Mouse (Mus musculus) regulatory T cell (primary cell): Measurements from ENCODE around the gene Gm10577.

ENCODE experiments used
- in situ Hi-C: fragments of 300-600 bp; cut with MboI, MseI; formaldehyde crosslinking; loops from one replicate; pipeline ENCODE4 v1.15.1; 2025; ENCODE audit warnings: high pct_unique_total_duplicates

The Gm10577 gene

DNA sequence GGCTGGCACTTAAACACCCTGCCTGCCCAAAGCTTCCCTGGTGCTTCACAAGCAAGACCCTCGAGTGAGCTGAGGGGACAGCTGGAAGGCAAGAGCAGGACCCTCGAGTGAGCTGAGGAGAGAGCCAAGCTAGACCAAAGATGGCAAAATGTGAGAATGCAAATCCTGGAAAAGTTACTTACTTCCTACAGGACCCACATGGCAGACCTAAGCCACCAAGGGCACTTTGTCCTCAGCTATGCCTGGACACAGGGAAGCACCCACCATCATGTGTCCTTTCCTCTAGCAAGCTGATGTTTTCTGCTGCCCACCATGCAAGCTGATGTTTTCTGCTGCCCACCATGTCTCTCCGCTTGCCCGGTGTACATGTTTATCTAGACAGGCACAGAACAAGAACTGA, at the start of gene Gm10577:
Gene Gm10577 (minus strand): TSS at position 101 of the 400 bp plus-strand sequence.
- in situ Hi-C loops = no loop called here

DNA sequence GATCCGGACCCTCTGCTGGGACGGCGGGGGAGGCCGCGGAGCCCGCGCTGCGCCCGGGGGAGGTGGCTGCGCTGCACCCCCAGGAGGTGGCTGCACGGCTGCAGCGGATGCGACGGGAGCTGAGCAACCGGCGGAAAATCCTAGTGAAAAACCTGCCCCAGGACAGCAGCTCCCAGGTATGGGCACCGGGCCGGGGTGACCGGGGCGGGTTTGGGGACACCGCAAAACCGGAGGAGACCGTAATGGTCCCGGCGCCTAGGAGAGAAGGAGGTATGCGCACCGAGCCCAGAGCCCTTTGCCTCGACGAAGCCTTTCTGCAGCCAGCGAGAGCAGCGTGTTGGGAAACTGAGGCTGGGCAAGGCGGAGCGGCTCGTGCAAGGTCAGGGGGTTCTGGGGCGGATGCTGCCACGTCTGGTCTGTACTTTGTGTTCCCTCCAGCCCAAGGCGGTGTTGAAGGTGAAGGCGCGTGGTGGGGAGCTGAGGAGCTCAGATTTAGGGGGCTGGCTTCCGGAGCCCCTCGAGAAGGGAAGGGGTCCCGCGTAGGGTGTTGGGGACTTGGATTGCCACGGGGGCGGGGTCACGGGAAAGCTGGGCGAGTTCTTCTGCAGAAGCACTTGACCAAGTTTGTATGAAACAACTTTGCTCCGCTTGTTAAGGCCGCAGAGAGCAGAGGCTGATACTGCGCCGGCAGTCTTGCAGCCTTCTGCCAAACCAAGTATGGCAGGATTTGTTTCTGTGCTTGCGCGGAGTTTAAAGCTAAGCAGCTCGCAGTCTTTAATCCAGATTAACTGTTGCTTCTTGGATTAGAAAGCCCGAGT, 48.9 kb upstream of the Gm10577 start:
- in situ Hi-C loops = no loop called here

- in situ Hi-C loops = no loop called here
Measured at GRCm38 (mm10) chr4:101068786-101069153, 48.3 kb upstream of the Gm10577 start, which contains the start of gene Raver2. Gene Raver2, plus strand, starts transcription at chr4:101068983.

DNA sequence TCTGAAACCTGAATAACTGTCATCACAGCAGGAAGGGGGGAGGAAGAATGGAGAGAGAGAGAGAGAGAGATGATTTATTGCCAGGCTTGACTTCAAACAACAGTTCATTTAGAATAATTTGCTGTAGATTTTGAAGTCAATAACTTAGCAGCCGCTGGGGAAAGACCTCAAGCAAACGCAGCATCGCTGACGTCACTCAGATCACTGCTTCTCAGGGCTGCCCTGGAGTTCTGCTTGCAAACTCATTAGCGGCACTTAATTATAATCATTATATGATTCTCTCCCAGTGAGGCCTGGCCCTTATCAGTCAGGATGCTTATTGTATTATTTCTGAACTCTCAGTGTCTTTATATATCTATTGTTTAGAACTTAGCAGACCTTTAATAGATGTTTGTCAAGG, 45.9 kb upstream of the Gm10577 start:
- in situ Hi-C loops = no loop called here

DNA sequence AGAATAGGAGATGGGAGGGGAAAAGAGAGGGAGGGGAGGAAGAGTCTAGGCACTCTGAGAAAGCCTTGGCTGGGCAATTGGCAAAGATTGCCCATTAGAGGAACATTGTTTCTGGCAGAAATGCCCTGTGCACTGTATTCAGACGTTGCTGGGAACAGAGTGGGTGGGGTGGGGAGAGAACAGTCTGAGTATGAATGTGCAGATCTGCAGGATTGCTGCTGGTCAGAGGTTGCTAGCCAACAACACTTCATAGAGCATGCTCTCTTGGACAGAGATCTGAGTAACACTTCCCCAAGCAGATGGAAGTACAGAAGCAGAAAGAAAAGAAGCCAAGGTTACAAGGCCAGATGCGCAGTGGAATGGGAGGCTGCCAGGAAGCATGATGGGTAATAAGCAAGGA, 41.6 kb upstream of the Gm10577 start:
- in situ Hi-C loops = no loop called here

DNA sequence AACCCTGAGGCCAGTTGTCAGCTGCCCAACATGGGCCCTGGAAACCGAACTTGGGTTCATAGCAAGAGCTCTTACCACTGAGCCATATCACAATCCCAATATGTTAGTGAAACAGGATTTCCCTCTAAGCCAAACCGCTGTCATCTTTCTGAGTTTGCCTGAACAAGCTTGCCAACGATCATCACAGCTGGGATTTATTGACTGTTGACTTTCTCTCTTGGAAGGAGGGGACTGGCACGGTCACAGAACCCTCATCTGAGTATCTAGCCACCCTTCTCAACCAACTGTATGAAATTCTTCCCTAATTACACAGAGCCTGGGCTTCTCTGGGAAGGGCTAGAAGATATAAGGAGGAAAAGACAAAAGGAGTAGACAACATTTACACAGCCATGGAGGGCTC, 26.1 kb upstream of the Gm10577 start:
- in situ Hi-C loops = no loop called here

GRCm38 (mm10) chr4:101044149-101044548, 23.7 kb upstream of the Gm10577 start:
- in situ Hi-C loops = no loop called here

- in situ Hi-C loops = no loop called here
Measured at GRCm38 (mm10) chr4:101043691-101044090, 23.2 kb upstream of the Gm10577 start.

DNA sequence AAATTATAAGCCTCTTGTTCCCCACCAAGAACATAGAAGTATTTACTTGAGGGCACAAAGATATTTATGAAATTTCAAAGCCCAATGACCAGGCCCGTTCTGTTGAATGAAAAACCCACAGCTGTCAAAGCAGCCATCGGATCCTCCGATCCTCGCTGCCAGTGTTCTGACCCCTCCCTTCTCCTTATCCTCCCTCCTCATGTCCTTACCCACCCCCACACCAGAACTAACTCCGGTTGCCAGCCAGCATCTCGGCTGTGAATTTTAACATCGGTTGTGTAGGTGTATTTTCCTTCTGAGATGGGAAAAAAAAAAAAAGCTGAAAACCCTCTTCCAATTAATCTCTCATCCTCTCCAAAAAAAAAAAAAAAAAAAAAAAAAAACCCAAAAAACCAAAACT, 16.7 kb upstream of the Gm10577 start:
- in situ Hi-C loops = no loop called here

- in situ Hi-C loops = no loop called here
Measured at GRCm38 (mm10) chr4:101035131-101035530, 14.6 kb upstream of the Gm10577 start.

- in situ Hi-C loops = no loop called here
Measured at GRCm38 (mm10) chr4:101033047-101033446, 12.6 kb upstream of the Gm10577 start.

DNA sequence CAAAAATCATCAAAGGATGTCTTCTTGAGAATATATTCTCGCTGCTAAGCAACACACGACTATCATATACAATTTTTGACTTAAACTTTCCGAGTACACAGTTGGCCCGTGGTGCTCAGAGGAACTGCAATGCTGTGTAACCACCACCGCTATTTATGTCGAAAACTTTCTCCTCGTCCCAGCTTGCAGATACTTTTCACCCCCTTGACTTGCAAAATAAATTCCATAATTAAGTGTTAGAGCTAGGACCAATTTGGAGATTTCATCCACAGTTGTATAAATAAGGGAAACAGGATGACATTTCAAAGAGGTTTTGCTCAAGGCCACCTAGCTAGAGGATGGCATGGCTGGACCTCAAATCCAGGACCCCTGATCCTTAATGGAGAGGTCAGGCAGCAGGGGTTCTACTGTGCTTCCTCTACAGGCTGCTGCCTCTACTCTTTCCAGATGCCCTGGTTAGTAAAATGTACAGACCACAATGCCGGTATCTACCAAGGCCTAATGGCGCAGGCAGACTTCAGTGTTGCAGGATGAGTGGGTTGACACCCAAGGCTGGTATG, 7.4 kb upstream of the Gm10577 start:
- in situ Hi-C loops = no loop called here

DNA sequence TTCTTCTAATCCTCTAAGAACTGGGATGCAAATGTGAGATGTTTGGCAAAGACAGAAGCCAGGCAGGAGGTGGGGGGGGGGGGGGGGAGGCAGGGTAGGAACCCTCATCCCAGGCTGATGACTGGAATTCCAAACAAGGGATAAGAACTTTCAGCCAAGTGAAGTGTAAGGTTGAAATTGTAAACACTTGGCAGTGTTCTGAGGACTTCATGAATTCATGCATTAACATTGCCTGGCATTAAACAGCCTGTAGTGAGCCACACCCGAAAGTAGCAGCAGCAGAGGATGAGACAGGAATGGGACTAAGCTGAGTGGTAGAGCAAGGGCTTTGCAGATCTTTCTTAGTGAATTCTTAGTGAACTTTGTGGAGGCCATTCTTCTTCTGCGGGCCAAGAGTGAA, 6.5 kb upstream of the Gm10577 start:
- in situ Hi-C loops = no loop called here

DNA sequence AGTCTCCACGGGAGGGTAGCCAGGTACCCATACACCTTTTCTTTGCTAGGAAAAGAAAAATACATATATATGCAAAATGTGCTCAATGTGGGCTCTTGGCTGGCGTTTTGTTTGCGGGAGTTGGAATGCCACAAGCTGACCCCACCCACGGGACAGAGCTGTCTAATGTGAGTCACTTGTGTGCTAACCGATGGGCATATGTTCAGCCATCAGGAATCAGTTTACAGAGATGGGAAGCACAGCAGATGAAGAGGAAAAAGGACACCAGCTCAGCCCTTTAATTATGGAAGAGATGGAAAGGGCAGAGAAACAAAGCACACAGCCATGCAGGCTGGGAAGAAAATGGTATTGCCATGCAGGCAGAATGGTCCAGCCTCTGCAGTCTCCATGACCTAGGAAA, 6.1 kb upstream of the Gm10577 start:
- in situ Hi-C loops = no loop called here

GRCm38 (mm10) chr4:101017806-101018205, 2.7 kb downstream of the Gm10577 start:
- in situ Hi-C loops = no loop called here

DNA sequence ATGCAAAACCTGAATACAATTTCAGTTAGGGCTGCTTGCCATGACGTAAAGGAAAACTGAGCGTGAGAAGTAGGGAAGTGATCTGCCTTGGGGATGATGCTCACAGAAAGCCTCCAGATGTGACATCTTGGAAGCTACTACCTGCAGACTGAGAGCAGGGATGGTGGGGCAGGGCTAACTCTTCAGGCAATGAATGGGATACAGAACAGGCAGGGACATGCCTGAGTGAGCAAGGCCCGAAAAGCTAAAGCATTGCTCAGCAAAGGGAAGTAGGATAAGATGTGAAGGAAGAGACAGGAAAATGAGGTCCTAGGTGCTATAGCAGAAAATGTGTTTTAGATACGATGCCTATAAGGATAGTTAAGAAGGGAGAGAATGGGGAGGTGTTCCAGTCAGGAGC, 11.4 kb downstream of the Gm10577 start:
- in situ Hi-C loops = no loop called here

DNA sequence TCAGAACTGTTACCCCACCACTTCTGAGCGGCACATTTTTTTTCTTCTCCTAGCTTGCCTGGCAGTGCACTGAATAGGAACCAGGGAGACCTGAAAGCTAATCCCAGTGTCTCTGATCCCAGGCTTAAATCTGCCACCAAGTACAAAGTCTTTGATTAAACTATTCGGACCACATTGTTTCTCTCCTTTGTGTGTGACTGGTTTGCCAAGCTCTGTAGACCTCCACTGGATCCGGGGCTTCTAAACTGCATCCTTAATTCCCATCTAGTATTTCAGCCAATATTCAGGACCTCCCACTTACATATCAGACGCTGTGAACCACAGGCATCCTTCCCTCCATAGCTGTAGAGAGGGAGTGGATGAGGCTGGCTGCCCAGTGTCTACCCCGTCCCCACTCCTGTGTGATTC, 12.1 kb downstream of the Gm10577 start:
- in situ Hi-C loops = no loop called here

DNA sequence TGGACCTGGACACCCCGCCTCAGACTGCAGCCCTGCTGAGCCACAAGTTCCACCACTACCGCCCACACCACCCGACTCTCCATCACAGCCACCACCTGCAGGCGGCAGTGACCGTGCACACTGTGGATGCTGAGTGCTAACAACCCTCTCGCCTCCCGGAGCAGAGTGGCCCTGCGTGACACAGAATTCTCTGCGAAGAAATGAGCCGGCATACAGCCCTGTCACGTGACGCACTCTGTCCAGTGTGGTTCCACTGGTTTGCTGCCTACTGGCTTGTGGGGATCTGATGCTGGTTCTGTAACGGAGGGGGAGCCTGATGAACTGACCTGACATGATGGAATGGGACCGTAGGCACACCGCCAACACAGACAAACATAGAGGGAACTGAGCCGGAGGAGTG, 17.5 kb downstream of the Gm10577 start:
- in situ Hi-C loops = no loop called here

DNA sequence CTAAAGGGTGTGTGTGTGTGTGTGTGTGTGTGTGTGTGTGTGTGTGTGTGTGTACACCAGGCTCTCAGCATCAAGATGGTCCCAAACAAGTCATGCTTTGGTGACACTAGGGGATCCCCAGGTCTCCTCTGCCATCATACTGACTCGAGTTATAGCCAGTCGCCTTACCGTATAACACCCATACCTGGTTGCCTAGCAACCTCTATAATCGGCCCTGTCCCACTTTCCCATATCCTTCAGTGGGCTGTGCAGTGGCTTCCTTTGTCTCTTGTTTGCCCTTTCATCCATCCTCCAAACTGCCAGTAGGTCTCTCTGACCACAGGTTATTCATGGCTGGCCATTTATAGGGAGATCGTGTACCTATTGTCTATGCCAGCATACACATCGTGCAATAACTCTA, 19.4 kb downstream of the Gm10577 start:
- in situ Hi-C loops = no loop called here

GRCm38 (mm10) chr4:101000622-101001021, 19.9 kb downstream of the Gm10577 start:
- in situ Hi-C loops = no loop called here

GRCm38 (mm10) chr4:100998906-100999305, 21.6 kb downstream of the Gm10577 start:
- in situ Hi-C loops = loop anchor here (5.0 kb wide), 1 partner anchor 148 kb away; no protein-coding TSS in a partner anchor

DNA sequence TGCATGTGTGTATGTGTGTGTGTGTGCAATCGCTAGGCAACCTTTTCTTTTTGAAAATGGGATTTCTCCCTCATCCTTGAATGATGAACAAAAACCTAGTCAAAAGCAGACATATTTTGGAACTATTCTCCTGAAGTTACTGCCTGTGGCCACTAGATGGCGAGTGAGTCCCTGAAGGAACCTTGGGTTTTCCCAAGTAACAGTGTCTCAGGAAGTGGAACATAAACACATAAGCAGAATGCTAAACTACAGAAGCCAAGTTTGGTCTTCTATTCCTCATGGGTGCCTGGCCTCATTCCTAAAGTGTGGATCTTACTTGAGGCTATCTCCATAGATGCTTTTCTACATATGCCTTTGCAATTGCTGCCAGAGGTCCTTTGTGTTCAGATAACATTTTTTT, 22.4 kb downstream of the Gm10577 start:
- in situ Hi-C loops = loop anchor here (5.0 kb wide), 1 partner anchor 149 kb away; no protein-coding TSS in a partner anchor

DNA sequence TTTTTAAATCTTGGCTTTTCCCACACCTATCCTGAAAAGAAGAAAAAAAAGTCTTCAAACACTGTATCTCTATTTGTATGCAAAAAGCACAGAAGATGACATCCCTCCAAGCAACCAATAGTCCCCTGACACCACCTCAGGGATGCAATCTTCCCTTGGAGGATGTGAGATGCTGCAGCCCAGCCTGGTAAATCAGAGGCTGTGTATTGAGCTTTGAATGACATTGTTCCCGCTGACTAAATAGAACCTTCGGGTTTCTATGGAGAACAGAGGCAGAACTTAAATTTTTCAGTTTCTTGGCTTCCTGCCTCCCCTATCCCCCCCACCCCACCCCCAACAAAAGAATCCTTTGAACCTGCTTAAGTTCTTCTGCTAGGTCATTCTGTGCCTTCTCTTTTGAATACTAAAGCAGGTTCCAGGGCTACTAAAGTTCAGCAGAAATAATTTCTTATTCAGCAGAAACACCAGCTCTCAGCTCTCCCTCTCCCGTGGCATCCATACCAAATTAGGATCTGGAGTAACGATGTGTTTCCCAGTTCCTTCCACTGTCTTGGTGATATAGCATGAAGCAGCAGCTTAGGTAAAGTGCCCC, 24.3 kb downstream of the Gm10577 start:
- in situ Hi-C loops = loop anchor here (5.0 kb wide), 1 partner anchor 151 kb away; no protein-coding TSS in a partner anchor
